Mouse (Mus musculus): Measurements from ENCODE around the gene Gm49383. TPM values are rescaled to one million over a fixed set of nuclear protein-coding genes. Genes with fewer than 3 reads are reported as not detected.

Gene Gm49383
- polyA plus RNA-seq, 1 experiment, result not detected

- Histone ChIP-seq H3K4me3 (ENCODE audit: insufficient read depth, low read depth, low read length) (no peak overlapping the region), H3K27ac (replicated peaks; ENCODE audit: low read depth, low read length) (no peak overlapping the region), H3K4me1 (ENCODE audit: control insufficient read depth, insufficient read depth, insufficient read length, low read length) (no peaks in the 10 kb centered on the region; the same call in 1 of the 2 replicates)
These were observed 14.2 kb upstream of the Gm49383 start for GRCm38 (mm10) chr12:69211057-69211456.

- Histone ChIP-seq H3K4me1 (ENCODE audit: control insufficient read depth, insufficient read depth, insufficient read length, low read length) (no peaks in the 10 kb centered on the region; the same call in 1 of the 2 replicates), H3K27ac (replicated peaks; ENCODE audit: low read depth, low read length) (no peak overlapping the region), H3K4me3 (ENCODE audit: insufficient read depth, low read depth, low read length) (no peak overlapping the region)
These were observed 13.4 kb upstream of the Gm49383 start for GRCm38 (mm10) chr12:69210056-69210979.

GRCm38 (mm10) chr12:69208520-69208919, 11.6 kb upstream of the Gm49383 start:
- no peak overlapping the region for H3K4me3 ChIP-seq (ENCODE audit: insufficient read depth, low read depth, low read length)
- no peak overlapping the region for H3K27ac ChIP-seq (replicated peaks; ENCODE audit: low read depth, low read length)
- H3K4me1 ChIP-seq (ENCODE audit: control insufficient read depth, insufficient read depth, insufficient read length, low read length), result no peaks in the 10 kb centered on the region

- Histone ChIP-seq H3K27ac (replicated peaks; ENCODE audit: low read depth, low read length) (no peak overlapping the region), H3K4me3 (ENCODE audit: insufficient read depth, low read depth, low read length) (no peak overlapping the region), H3K4me1 (ENCODE audit: control insufficient read depth, insufficient read depth, insufficient read length, low read length) (no peaks in the 10 kb centered on the region)
These were observed 11.0 kb upstream of the Gm49383 start for GRCm38 (mm10) chr12:69207926-69208325.

- Histone ChIP-seq H3K27ac (replicated peaks; ENCODE audit: low read depth, low read length) (no peak overlapping the region), H3K4me3 (ENCODE audit: insufficient read depth, low read depth, low read length) (no peak overlapping the region), H3K4me1 (ENCODE audit: control insufficient read depth, insufficient read depth, insufficient read length, low read length) (no peaks in the 10 kb centered on the region)
These were observed 10.5 kb upstream of the Gm49383 start for GRCm38 (mm10) chr12:69207396-69207795.

GRCm38 (mm10) chr12:69204052-69204833, 7.3 kb upstream of the Gm49383 start, which contains the start of gene Gm49384:
TSS of gene Gm49384 (minus strand) at chr12:69204267.
- no peak within 1 kb of the TSS for H3K27ac ChIP-seq (replicated peaks; ENCODE audit: low read depth, low read length)

GRCm38 (mm10) chr12:69198985-69199384, 2.1 kb upstream of the Gm49383 start:
- no peak overlapping the region for H3K4me3 ChIP-seq (ENCODE audit: insufficient read depth, low read depth, low read length)
- no peak overlapping the region for H3K27ac ChIP-seq (replicated peaks; ENCODE audit: low read depth, low read length)
- H3K4me1 ChIP-seq (ENCODE audit: control insufficient read depth, insufficient read depth, insufficient read length, low read length), result peaks cover 5% of the 10 kb centered on the region; the same call in 1 of the 2 replicates

More at GRCm38 (mm10) chr12:69204052-69204833, 7.3 kb upstream of the Gm49383 start, which contains the start of gene Gm49384:
- Histone ChIP-seq H3K4me1 (ENCODE audit: control insufficient read depth, insufficient read depth, insufficient read length, low read length) (no peaks in the 10 kb centered on the region), H3K4me3 (ENCODE audit: insufficient read depth, low read depth, low read length) (no peak within 1 kb of the TSS)

- H3K27ac ChIP-seq (replicated peaks; ENCODE audit: low read depth, low read length), result peak within 1 kb of the TSS; percentile 74
- H3K4me1 ChIP-seq (ENCODE audit: control insufficient read depth, insufficient read depth, insufficient read length, low read length), result peaks cover 5% of the 10 kb centered on the region; the same call in 1 of the 2 replicates
- H3K4me3 ChIP-seq (ENCODE audit: insufficient read depth, low read depth, low read length), result peak within 1 kb of the TSS; percentile 91
These were observed 1.2 kb upstream of the Gm49383 start, which contains the start of gene Dnaaf2 for GRCm38 (mm10) chr12:69198164-69198535. TSS of gene Dnaaf2 (minus strand) at chr12:69198429.

GRCm38 (mm10) chr12:69197378-69198163, 667 bp upstream of the Gm49383 start:
- peak overlapping the region; percentile 91 for H3K4me3 ChIP-seq (ENCODE audit: insufficient read depth, low read depth, low read length)
- H3K27ac ChIP-seq (replicated peaks; ENCODE audit: low read depth, low read length), result peak overlapping the region; percentile 74
- peaks cover 5% of the 10 kb centered on the region; the same call in 1 of the 2 replicates for H3K4me1 ChIP-seq (ENCODE audit: control insufficient read depth, insufficient read depth, insufficient read length, low read length)

- H3K27ac ChIP-seq (replicated peaks; ENCODE audit: low read depth, low read length), result no peak overlapping the region
- H3K4me3 ChIP-seq (ENCODE audit: insufficient read depth, low read depth, low read length), result no peak overlapping the region
- H3K4me1 ChIP-seq (ENCODE audit: control insufficient read depth, insufficient read depth, insufficient read length, low read length), result peaks cover 2% of the 10 kb centered on the region; the same call in 1 of the 2 replicates
These were observed 4.3 kb downstream of the Gm49383 start for GRCm38 (mm10) chr12:69192637-69193036.

GRCm38 (mm10) chr12:69191396-69191795, 5.5 kb downstream of the Gm49383 start:
- Histone ChIP-seq H3K4me3 (ENCODE audit: insufficient read depth, low read depth, low read length) (no peak overlapping the region), H3K27ac (replicated peaks; ENCODE audit: low read depth, low read length) (no peak overlapping the region), H3K4me1 (ENCODE audit: control insufficient read depth, insufficient read depth, insufficient read length, low read length) (peaks cover 6% of the 10 kb centered on the region)

GRCm38 (mm10) chr12:69190522-69190921, 6.4 kb downstream of the Gm49383 start:
- Histone ChIP-seq H3K27ac (replicated peaks; ENCODE audit: low read depth, low read length) (no peak overlapping the region), H3K4me1 (ENCODE audit: control insufficient read depth, insufficient read depth, insufficient read length, low read length) (peaks cover 4% of the 10 kb centered on the region; the same call in 1 of the 2 replicates), H3K4me3 (ENCODE audit: insufficient read depth, low read depth, low read length) (no peak overlapping the region)

- no peak overlapping the region for H3K27ac ChIP-seq (replicated peaks; ENCODE audit: low read depth, low read length)
- H3K4me3 ChIP-seq (ENCODE audit: insufficient read depth, low read depth, low read length), result no peak overlapping the region
These were observed 6.8 kb downstream of the Gm49383 start for GRCm38 (mm10) chr12:69190074-69190473.

GRCm38 (mm10) chr12:69186811-69187471, 10.0 kb downstream of the Gm49383 start:
- Histone ChIP-seq H3K27ac (replicated peaks; ENCODE audit: low read depth, low read length) (no peak overlapping the region), H3K4me3 (ENCODE audit: insufficient read depth, low read depth, low read length) (no peak overlapping the region)

More at GRCm38 (mm10) chr12:69190074-69190473, 6.8 kb downstream of the Gm49383 start:
- H3K4me1 ChIP-seq (ENCODE audit: control insufficient read depth, insufficient read depth, insufficient read length, low read length), result peaks cover 4% of the 10 kb centered on the region; the same call in 1 of the 2 replicates

More at GRCm38 (mm10) chr12:69186811-69187471, 10.0 kb downstream of the Gm49383 start:
- peaks cover 7% of the 10 kb centered on the region; the same call in 1 of the 2 replicates for H3K4me1 ChIP-seq (ENCODE audit: control insufficient read depth, insufficient read depth, insufficient read length, low read length)

Measured in brown adipose tissue, adult 24 weeks (tissue).